Mouse (Mus musculus): ENCODE data around the gene Tmem222. TPM values are rescaled to one million over a fixed set of nuclear protein-coding genes. Genes with fewer than 3 reads are reported as not detected.

Gene Tmem222
- total and polyA plus RNA-seq, 3 experiments: 51.8 to 69.2 TPM; not detected in 1

- Histone ChIP-seq H3K9me3 (replicated peaks; ENCODE audit: insufficient read depth, low read length) (no peaks in the 10 kb centered on the region), H3K36me3 (ENCODE audit: control insufficient read depth in 1 of 2, insufficient read depth in 2 of 2, low read length in 2 of 2) (peaks cover 0 to 5% of the 10 kb centered on the region in 2 experiments; a peak in 1 of 4 replicates), H3K27ac (ENCODE audit: control insufficient read depth, low read depth, low read length) (no peak overlapping the region), H3K4me1 (ENCODE audit: control insufficient read depth in 1 of 2, insufficient read depth in 2 of 2, low read length in 2 of 2) (peaks cover 0 to 8% of the 10 kb centered on the region in 2 experiments; a peak in 3 of 4 replicates), H3K4me3 (ENCODE audit: control insufficient read depth in 1 of 2, insufficient read depth in 1 of 2, low read depth in 2 of 2, low read length in 2 of 2) (no peak overlapping the region), H3K27me3 (ENCODE audit: control insufficient read depth in 1 of 2, insufficient read depth in 2 of 2, low read length in 2 of 2) (no peaks in the 10 kb centered on the region), H3K9ac (ENCODE audit: control insufficient read depth, low read depth, low read length, poor library complexity, severe bottlenecking) (peak overlapping the region; percentile 17; the same call in 1 of the 2 replicates), H3K79me2 (ENCODE audit: control insufficient read depth, insufficient read depth, low read length, poor library complexity) (no peaks in the 10 kb centered on the region)
- no peak for TF ChIP-seq USF2 (IDR thresholded peaks at IDR 0.05; ENCODE audit: borderline replicate concordance in 1 of 2, insufficient read depth in 1 of 2, low read depth in 1 of 2, low read length in 2 of 2)
- no peak for TF ChIP-seq USF1 (IDR thresholded peaks at IDR 0.05; ENCODE audit: low read depth, low read length)
- peak; percentile 87 for TF ChIP-seq ZC3H11A (IDR thresholded peaks at IDR 0.05; ENCODE audit: low read depth, low read length)
- TF ChIP-seq ZMIZ1 (IDR thresholded peaks at IDR 0.05; ENCODE audit: low read depth, low read length): no peak
- TF ChIP-seq RAD21 (IDR thresholded peaks at IDR 0.05; ENCODE audit: low read depth, low read length): peak; percentile 89
- TF ChIP-seq TAL1 (IDR thresholded peaks at IDR 0.05; ENCODE audit: low read length): peak; percentile 57
- TF ChIP-seq MAX (IDR thresholded peaks at IDR 0.05; ENCODE audit: low read length): 0 out of 2 replicates have a peak, but pooled peaks have one; percentile 20
- TF ChIP-seq HCFC1 (IDR thresholded peaks at IDR 0.05; ENCODE audit: low read depth, low read length): no peak
- TF ChIP-seq EP300 (IDR thresholded peaks at IDR 0.05; ENCODE audit: low read depth in 1 of 2, low read length in 2 of 2): peak; percentile 56 to 66
- no peak for TF ChIP-seq RCOR1 (IDR thresholded peaks at IDR 0.05; ENCODE audit: low read depth, low read length)
- TF ChIP-seq MYC (IDR thresholded peaks at IDR 0.05; ENCODE audit: low read depth, low read length): no peak
- peak; percentile 44; the same call in 1 of the 2 replicates for TF ChIP-seq SIN3A (IDR thresholded peaks at IDR 0.05; ENCODE audit: low read length)
- no peak for TF ChIP-seq MAFK (IDR thresholded peaks at IDR 0.05; ENCODE audit: borderline replicate concordance, low read depth, low read length)
- TF ChIP-seq KAT2A (conservative IDR thresholded peaks at IDR 0.05; ENCODE audit: low read depth, low read length): no peak
- no peak for TF ChIP-seq MXI1 (IDR thresholded peaks at IDR 0.05; ENCODE audit: low read depth, low read length)
- no peak for TF ChIP-seq TBP (IDR thresholded peaks at IDR 0.05; ENCODE audit: low read depth, low read length)
- TF ChIP-seq ZNF384 (IDR thresholded peaks at IDR 0.05; ENCODE audit: low read depth, low read length): peak; percentile 82
- TF ChIP-seq ETS1 (IDR thresholded peaks at IDR 0.05; ENCODE audit: low read depth, low read length): peak; percentile 42; the same call in 1 of the 2 replicates
- no peak for TF ChIP-seq POLR2AphosphoS2 (IDR thresholded peaks at IDR 0.05; ENCODE audit: low read length)
- no peak for TF ChIP-seq POLR2AphosphoS5 (IDR thresholded peaks at IDR 0.05; ENCODE audit: borderline replicate concordance, low read depth, low read length)
- 0 out of 2 replicates have a peak, but pooled peaks have one; percentile 35 for TF ChIP-seq MAZ (IDR thresholded peaks at IDR 0.05; ENCODE audit: low read depth, low read length)
- TF ChIP-seq ELF1 (IDR thresholded peaks at IDR 0.05; ENCODE audit: low read depth, low read length): no peak
- TF ChIP-seq TCF12 (IDR thresholded peaks at IDR 0.05; ENCODE audit: low read depth, low read length): peak; percentile 72
- peak; percentile 51 to 86 (median 82) for TF ChIP-seq CTCF (IDR thresholded peaks at IDR 0.05 in 2 of 3, conservative IDR thresholded peaks at IDR 0.05 in 1 of 3; ENCODE audit: control insufficient read depth in 1 of 3, insufficient read depth in 1 of 3, low read depth in 2 of 3, low read length in 3 of 3, poor library complexity in 1 of 3, severe bottlenecking in 1 of 3)
- TF ChIP-seq SMC3 (IDR thresholded peaks at IDR 0.05; ENCODE audit: low read depth, low read length): peak; percentile 85
- peak; percentile 74; the same call in 1 of the 2 replicates for TF ChIP-seq ZKSCAN1 (IDR thresholded peaks at IDR 0.05; ENCODE audit: low read depth, low read length)
- TF ChIP-seq MEF2A (IDR thresholded peaks at IDR 0.05; ENCODE audit: extremely low read depth, insufficient replicate concordance, low read depth, low read length, poor library complexity, severe bottlenecking): no peak
- TF ChIP-seq NELFE (IDR thresholded peaks at IDR 0.05; ENCODE audit: low read depth, low read length): no peak
- DNase-seq (ENCODE audit: low read depth, low spot score): peak; percentile 72
These were observed 44.2 kb downstream of the Tmem222 start for GRCm38 (mm10) chr4:133233285-133233976.
